Mouse (Mus musculus) spleen, adult 12 weeks (tissue): Measurements from ENCODE around the gene App.
A peak's percentile ranks its signal among the peaks of the same experiment; 100 is the strongest.

Source experiments
- DNase-seq: peaks from one replicate; pipeline ENCODE4 v3.0.0; 2022; ENCODE audit warnings: low spot score

Gene App

DNA sequence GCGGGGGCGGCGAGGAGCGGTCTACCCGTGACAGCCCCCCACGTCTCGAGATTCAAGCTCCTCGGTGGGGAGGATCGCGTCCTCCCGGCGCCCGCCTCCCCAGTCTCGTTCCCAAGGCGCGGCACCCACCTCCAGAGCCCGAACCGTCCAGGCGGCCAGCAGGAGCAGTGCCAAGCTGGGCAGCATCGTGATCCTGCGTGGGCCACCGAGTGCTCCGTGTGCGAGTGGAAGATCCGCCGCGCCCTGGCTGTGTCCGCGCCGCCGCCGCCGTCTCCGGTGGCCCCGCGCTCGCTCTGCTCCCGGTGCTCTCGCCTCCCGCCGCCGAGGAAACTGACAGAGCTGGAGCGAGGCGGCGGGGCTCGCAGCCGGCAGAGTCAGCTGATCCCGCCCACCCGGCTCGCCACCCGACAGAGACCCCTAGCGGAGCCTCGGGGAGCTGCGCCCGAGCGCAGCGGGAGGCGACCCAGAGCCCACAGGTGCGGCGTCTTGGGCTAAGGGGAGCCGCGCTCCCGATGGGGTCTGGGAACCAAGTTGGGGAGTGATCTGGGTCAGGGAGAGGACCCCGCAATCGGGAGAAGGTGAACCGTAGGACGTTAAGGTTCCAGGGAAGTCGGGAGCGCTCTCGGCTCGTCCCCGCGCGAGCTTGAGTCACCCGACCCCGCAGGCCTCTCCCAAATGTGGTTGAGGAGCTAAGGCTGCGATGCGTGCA is at the start of gene App:
Gene App, minus strand, starts transcription at position 394 of the 709 bp plus-strand sequence.
- peak; percentile 57 for DNase-seq

DNA sequence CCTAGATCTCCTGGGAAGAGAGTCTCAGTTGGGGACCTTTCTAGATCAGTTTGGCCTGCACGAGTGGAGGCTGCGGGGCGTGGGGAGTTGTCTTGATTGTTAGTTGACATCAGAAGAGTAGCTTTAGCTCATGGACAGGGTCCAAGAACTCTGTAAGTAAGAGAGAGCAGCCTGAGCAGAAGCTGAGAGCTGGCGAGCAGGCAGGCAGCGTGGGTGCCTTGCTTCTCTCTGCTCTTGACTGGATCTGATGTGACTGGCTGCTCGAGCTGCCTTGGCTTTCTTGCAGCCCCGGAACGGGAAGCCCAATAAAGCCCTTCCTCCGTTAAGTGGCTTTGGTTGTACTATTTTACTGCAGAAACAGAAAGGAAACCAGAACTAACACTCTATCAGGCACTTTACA is 42.3 kb upstream of the App start:
- no peak for DNase-seq

DNA sequence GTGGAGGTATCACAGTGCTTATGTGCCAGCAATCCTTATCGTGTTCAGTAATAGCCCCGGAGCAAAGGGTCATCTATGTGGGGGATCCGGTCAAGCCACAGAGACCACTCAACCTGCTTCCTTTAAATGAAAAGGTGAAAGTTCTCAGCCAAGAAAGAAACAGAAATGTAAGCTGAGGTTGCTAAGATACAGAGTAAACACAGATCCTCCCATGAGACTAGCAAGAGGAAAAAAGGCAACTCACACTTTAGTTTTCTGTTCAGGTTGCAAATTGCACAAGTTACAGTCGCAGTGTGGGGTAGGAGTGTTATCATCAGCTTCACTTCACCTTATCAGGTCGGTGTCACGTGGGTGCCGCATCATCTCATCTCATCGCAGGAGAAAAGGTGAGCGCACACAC is 41.6 kb upstream of the App start:
- no peak for DNase-seq

DNA sequence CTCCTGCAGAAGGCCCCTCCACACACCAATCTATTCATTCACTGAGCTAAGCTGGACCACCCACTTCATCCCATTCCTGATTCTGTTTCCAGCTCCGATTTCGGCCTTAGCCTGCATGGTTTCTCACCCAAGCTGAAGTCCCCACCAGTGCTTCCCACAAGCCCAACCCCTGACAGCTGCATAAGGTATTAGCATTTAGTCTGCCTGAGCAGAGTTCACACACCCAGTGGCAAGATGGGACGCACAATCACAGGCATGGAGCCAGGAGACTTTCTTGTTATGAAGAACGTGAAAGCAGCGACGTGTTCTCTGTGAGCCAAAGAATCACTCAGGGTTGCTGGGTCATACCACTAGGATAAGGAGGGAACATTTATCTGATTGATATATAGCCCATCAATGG is 22.1 kb upstream of the App start:
- no peak for DNase-seq

DNA sequence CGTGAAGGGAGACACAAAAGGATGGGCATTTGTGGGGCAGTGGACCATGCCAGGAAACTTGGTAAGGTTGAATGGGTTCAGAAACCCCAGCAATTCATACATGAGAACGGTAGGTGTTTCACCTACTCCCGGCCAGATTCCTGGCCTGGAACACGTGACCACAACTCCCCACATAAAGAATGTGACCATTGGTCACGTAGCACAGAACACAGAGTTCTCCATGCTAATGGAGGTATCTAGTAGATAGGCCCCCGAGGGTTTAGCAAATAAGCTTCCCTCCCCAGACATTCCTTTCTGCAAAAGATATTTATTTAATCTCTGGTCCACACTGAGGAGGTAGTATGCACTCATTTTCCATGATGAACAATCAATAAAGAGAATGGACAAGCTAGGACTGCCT is 21.6 kb upstream of the App start:
- no peak for DNase-seq

DNA sequence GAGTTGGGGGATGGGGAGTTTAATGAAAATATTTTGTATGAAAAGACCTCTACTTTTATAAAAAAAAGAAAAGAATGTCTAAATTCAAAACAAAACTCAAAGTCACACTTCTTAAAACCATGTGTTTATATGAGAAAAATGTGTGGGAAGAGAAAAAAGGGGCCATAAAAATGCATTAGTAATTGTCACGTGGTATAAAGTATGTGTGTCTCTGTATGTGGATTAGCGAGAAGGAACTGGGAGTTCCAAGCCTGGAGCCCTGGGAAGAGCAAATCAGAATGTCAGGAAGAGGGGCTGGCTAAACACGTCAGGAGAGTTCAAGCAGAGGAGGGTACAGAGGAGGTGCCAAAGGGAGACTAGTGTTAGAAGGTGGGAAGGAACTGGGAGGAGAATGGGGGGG is 7.9 kb upstream of the App start:
- DNase-seq = no peak

DNA sequence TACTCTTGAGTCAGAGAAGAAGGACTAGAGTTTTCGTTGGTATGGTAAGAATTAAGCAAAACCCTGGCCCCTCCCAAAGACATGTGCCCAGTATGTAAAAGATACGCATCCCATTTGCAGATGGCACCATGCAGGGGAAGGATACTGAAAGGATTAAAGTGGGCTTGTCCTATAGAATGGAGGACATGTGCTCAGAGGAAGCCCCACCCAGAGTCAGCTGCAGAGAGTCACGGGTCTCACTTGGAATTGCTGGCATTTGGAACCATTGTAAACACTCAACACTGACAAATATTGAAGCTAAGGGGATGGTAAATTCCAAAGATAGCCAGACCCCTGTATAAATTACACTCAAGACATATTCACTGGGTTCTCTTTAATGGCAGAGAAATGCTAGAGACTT is 7.1 kb upstream of the App start:
- DNase-seq = no peak

DNA sequence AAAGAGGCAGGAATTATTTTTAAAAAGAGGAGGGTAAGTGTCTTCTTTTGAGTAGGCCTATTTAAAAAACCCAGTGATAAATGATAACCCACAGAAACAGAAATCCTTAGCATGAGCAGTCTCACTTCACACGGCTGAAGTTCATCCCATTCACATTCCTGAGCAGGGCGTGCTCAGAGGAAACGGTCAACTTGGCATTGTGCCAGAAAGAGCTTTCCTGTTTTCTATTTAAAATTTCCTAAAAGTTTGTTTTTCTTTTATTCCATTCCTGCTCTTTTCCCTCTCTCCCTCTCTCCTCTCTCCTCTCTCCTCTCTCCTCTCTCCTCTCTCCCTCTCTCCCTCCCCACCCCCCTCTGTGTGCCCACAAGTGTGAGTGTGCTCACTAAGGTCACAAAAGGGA is 3.1 kb upstream of the App start:
- DNase-seq = no peak

DNA sequence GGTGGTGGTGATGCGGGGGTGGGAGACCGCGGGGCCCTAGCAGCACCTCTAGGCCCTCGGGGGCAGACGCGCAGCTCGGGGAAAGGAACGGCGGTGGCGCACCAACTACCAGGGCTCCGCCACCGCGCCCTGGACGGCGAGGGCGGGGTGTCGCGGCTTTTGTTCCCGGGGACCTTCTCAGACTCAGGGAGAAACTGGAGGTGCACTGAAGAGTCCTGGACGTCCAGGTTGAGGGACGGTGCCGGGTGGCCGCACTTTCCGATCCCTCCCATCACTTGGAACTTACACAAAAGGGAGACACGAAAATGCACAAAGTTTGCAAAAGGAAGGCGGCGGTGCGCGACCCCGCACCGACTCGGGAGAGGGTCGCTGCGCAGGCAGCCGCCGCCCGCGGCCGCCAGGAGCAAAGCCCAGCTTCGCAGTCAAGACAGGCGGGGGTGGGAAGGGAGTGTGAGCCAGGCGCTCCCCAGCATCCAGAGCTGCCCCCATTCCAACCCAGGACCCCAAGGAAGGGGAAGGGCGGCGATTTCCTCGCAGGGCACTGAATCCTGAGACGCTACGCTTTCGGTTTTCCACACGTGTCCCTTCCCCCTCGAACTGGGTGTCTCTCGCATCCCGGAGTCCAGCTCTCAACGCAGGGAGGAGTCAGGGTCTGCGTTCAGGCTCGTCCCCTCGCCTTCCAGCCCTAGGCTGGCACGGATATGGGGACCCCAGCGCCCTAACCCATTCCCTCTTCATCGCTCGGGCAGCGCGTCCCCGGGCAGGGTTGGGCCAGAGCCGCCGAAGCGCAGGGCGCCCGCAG is 794 bp downstream of the App start:
- DNase-seq = no peak

DNA sequence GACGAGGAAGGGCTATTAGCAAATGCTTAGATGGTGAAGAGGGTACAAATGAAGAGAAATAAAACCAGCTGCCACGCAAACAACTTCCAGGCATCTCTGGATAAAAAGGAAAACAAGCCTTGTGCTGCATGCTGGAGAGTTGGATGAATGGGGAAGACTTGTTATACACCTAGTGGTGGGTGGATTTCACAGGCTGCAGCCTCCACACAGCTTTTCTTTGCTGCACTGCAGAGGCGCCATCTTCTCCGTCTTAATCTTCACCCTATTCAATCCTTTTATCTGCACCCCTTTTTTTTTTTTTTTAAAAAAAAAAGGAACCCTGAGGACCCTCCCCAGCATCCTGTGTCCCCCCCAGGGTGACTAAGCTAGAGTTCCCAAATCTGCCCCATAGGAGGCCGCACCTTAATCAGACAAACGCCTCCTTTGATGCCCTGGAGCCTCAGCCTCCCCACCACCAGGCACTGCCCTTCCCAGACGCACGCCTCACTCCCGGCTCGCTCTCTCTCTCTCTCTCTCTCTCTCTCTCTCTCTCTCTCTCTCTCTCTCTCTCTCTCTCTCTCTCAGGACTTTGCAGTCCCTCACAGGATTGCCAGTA is 1.5 kb downstream of the App start:
- DNase-seq = no peak

DNA sequence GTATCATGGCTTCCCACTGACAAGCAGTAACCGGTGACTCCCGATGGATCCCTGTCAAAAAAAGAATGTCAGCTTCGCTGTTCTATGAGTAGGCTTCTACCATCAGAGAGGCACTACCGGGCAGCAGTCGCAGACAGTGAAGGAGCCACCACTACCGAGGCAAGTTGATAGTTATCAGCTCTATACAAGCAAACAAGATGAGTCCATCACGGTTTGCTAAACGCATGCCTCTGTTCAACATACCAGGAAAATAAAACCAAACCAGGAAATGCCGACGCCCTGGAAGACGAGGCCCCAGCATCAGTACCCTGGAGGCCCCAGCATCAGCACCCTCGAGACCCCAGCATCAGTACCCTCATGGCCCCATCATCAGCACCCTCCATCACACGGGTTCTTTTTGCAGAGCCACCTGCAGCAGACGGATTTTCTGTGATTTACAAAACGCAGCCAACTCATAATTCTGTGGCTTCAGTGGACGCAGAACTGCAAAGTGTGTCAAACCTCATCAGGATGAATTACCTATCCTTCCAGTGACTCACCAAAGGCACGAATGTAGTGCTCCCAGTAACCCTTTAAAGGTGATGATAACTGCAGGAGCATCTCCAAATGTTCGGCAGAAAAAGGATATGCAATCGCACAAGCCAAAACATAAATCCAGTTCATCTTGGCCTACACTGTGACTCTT is 2.6 kb downstream of the App start:
- no peak for DNase-seq

DNA sequence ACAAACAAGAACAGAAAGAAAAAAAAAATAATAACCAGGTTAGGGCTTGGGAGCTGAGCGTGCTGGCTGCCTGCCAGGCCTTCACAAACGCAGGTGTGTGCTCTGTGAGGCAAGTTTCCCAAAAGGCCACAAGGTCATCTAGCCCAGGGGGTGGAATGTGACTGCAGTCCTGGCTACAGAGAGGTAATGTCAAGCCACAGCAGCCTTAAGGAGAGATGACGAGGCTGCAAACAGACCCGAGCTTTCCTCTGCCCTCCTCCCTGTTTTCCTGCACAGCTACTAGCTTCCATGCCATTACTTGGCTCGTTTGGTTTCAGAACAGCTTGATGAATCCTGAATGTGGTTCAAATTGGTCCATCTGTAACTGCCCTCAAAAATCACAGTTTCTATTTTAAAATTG is 4.7 kb downstream of the App start:
- DNase-seq = no peak

DNA sequence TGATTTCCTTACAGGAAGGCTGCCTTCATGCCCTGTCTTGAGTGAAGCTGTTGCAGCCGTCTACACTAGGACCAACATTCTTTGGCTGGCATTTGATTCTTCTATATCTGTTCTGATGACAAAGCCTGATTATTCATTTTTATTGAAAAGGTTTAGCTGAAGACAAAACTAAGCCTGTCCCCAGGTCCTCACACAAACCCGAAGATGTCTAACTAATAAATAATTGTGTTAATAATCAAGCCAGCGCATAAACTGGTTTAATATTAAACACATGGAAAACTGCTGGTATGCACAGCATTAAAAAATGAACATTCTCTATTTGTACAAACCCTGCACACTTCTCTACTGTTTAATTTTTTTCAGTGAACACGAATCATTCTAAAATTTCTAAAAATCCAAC is 7.4 kb downstream of the App start:
- no peak for DNase-seq

DNA sequence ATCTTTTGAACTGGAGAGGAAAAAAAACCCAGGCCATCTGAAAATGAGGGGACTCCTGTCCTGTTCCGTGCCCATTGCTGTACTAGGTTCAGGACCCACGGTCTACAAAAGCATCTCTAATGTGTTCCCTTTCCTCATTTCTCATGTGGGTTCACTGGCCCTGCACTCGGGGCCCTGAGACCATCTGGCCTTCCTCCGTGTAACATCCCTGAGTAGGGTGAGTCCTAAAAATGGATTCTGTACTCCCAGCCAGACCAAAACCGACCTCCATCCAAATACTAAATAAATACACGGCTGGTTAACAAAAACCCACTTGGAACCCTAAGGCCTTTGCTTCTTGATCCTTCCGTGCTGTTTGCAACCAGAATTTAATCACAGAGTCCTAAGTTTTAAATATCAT is 7.9 kb downstream of the App start:
- no peak for DNase-seq

DNA sequence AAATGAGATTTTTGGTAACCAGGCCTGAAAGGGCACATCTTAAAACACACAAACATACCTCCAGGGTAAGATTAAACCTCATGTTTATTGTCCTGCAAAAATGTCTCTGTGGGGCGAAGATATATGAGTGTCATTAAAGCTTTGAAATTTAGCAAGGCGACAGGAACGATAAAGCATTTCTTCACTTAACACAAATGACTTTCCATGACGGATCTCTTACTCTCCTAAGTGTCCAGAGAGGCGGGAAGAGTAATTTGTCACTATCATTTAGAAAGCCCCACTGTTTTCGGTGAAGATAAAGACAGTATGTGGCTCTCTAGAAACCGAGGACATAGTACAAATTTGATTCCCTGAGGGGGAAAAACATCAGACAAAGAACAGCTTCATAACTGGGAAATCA is 8.4 kb downstream of the App start:
- no peak for DNase-seq

DNA sequence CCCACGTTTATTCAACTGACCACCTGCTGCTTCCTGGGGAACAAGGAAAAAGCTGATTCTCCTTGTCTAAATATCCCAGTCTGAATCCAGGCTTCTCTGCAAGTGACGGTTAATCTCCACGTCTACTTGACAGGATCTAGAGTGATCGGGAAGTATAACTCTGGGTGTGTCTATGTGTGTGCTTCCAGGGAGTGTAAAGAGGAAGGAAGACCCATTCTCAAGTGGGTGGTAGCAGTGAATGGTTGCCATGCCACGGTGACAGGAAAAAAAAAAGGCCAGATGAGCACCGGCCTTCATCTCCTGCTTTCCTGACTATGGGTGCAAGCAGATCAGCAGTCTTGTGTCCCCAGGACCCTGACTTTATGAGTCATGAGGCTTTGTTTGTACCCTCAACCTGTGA is 10.8 kb downstream of the App start:
- DNase-seq = no peak

DNA sequence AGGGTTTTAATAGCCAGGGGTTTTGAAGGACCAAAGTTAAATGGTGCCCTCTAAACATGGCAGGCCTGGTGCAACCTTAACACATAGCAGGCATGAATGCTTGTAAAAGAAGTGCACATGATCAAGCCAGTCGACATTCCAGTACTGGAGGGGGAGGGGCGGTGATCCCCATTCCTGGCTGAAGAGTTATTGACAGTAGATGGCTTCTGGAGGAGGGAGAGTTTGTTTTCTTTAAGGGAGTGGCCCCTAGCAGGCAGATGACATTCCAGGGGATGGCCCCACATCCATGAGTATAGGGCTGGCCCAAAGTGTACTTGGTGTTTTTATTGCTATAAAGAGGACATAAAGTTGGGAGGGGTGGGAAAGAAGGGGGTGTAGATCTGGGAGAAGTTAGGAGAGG is 13.4 kb downstream of the App start:
- no peak for DNase-seq

DNA sequence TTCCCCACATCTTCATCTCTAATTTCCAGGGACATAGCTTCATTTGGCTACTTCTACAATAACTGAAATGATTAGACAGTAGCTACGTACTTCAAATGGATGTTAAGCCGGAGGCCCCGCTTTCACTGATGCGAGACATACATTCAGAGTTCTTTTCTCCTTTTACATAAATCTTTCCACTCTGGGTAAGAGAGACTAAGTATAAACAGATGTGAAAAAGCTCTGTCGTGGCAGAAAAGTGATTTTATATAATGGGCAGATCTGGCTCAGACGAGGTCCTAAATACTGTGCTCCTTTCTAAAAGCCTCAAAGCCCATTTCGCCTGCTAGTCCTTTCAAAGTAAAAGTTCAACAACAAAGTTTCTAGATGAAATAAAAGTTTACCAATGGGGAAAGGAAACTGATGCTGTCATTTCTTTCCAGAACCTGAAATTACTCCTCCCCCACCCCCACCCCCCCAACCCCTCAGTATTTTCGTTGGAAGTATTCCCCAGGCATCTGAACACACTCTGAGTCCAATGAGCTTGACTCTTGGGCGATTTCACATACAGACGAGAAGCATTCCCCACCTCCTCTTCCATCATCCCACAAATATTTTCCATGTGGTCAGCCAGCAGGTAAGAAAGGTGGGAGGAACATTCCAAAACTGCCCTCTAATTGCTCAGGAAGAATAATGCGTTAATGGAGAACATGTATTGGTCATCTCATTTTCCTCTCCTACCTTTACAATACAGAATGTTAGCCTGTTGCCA is 15.6 kb downstream of the App start:
- DNase-seq = no peak

DNA sequence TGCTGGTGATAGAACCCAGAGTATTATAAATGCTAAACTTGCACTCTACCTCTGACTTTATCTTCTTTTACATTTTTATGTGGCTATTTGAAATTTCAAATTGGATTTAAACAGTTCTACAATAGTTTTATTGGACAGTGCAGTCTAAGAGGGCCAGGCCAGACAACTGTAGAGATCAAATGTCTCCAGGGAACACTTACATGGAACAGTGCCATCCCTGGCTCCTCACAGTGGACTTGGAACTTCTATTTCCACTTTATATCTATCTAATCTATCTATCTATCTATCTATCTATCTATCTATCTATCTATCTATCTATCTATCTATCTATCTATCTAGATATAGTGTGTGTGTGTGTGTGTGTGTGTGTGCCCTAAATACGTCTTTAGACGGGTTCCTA is 16.4 kb downstream of the App start:
- no peak for DNase-seq

DNA sequence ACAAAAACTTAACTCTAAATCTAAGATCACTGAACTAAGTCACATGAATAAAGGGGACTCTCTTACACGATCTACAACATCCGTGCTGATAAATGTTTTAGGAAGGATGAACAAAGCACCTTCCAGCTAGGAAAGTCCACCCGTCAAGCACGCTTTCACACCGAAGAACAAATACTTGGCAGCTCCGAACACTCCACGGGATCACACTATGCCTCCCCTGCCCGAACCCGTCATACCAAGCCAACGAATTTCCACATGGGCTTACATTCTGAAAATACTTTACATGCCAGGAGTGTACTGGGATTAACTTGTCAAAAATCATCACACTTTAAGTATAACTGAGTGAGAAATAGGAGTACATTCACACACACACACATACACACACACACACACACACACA is 17.7 kb downstream of the App start:
- no peak for DNase-seq

DNA sequence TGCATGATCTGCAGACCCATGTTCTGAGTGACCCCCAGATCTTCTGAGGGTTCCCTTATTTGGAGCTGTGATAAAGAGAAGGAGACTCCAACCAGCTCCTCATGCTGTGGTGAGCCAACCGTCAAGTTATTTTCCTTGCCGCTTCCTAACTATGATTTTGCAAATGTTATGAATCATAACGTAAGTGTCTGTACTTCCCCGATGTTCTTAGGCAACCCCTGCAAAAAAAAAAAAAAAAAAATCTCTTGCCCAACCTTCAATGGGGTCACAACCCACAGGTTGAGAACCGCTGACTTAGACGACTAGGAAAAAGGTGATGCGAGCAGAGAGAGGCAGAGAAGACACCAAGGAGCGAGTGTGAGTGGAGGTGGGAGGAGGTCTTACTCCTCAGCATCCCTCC is 21.1 kb downstream of the App start:
- DNase-seq = no peak

DNA sequence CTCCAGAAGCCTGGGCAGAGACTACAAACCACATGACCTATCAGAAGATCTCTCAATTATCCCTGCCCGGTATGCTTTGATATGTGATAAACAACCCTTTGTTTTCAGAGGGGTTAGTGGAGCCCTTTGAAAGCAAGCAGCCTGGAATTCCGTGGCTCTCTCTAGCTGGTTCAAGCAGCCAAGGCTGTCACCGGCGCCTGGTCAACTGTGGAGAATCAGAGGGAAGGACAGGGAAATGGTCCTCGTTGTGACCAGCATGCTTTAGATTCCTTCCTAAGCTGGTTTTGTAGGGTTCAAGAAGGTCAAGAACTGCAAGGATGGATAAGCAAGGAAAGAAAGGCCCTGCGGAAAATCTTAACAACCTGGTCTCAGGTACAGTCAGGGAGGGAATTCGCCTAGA is 21.9 kb downstream of the App start:
- DNase-seq = no peak
